Mouse (Mus musculus) ES-E14 (cell line): Measurements from ENCODE around the gene Reep1.

Experiments used
- CHD2 ChIP-seq: IDR thresholded peaks from 2 replicates; pipeline ENCODE4 v1.6.1; 2014; ENCODE audit warnings: mild to moderate bottlenecking, low read depth, low read length, inconsistent platforms
- HCFC1 ChIP-seq: IDR thresholded peaks from 2 replicates; pipeline ENCODE4 v1.6.1; 2012; ENCODE audit warnings: low read length, inconsistent platforms, borderline replicate concordance; ENCODE audit not compliant: insufficient read depth
- MAFK ChIP-seq: IDR thresholded peaks from 2 replicates; pipeline ENCODE4 v1.6.1; 2014; ENCODE audit warnings: mild to moderate bottlenecking, low read depth, low read length, inconsistent platforms; ENCODE audit not compliant: insufficient read depth
- ZNF384 ChIP-seq: IDR thresholded peaks from 2 replicates; pipeline ENCODE4 v1.6.1; 2012; ENCODE audit warnings: low read depth, low read length, inconsistent platforms

DNA sequence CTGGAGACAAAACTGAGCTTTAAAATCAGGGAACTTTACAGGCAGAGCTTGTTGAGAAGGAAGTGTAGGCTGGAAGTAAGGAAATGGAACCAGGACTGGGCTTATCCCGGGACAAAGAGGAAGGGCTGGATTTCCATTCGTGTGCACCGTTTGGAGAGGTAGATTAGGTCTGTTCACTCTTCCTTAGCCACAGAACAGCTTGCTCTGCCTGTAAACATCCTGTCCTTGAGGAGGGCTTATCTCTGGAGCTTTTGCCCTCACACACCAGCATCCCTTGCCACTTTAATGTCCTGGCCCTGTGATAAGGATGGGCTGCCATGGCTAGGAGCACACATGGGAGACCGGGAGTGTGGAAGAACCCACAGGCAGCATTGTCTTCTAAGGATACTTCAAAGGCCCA, 60.4 kb downstream of the Reep1 start:
- TF ChIP-seq CHD2 (no peak), MAFK (no peak), HCFC1 (no peak), ZNF384 (no peak)
